Mouse (Mus musculus) kidney, postnatal 14 days (tissue): ENCODE data around the gene Gm5150.
"Not testable (repeated sequence)": the region's sequence is repeated elsewhere in the genome, so short reads cannot be mapped to it uniquely, and the experiment has no call there.

Experiments
- DNase-seq: peaks from one replicate; pipeline ENCODE4 v3.0.0; 2022; ENCODE audit warnings: mixed read lengths

Gene Gm5150

GRCm38 (mm10) chr3:16006215-16006614 is at the start of gene Gm5150:
Gene Gm5150, minus strand, starts transcription at chr3:16006437.
- DNase-seq: no peak

- DNase-seq: not testable (repeated sequence)
Measured at GRCm38 (mm10) chr3:16051736-16052135, 45.5 kb upstream of the Gm5150 start.

- no peak for DNase-seq
Measured at GRCm38 (mm10) chr3:16047288-16047687, 41.1 kb upstream of the Gm5150 start.

- DNase-seq: peak; percentile 48
Measured at GRCm38 (mm10) chr3:16043315-16043714, 37.1 kb upstream of the Gm5150 start.

GRCm38 (mm10) chr3:16024988-16025387 is 18.8 kb upstream of the Gm5150 start:
- DNase-seq: peak; percentile 52

GRCm38 (mm10) chr3:16022214-16022613 is 16.0 kb upstream of the Gm5150 start:
- DNase-seq: no peak

GRCm38 (mm10) chr3:16014456-16014855 is 8.2 kb upstream of the Gm5150 start:
- not testable (repeated sequence) for DNase-seq

GRCm38 (mm10) chr3:16007827-16008226 is 1.6 kb upstream of the Gm5150 start:
- DNase-seq: no peak

- DNase-seq: no peak
Measured at GRCm38 (mm10) chr3:16003890-16004633, 2.2 kb downstream of the Gm5150 start.

- DNase-seq: not testable (repeated sequence)
Measured at GRCm38 (mm10) chr3:15999479-15999878, 6.8 kb downstream of the Gm5150 start.

- DNase-seq: no peak
Measured at GRCm38 (mm10) chr3:15982216-15982615, 24.0 kb downstream of the Gm5150 start.

GRCm38 (mm10) chr3:15956921-15957320 is 49.3 kb downstream of the Gm5150 start:
- DNase-seq: no peak
